Comparison of ENCODE assay signal across 24 mouse cellular contexts in the genomic region with DNA sequence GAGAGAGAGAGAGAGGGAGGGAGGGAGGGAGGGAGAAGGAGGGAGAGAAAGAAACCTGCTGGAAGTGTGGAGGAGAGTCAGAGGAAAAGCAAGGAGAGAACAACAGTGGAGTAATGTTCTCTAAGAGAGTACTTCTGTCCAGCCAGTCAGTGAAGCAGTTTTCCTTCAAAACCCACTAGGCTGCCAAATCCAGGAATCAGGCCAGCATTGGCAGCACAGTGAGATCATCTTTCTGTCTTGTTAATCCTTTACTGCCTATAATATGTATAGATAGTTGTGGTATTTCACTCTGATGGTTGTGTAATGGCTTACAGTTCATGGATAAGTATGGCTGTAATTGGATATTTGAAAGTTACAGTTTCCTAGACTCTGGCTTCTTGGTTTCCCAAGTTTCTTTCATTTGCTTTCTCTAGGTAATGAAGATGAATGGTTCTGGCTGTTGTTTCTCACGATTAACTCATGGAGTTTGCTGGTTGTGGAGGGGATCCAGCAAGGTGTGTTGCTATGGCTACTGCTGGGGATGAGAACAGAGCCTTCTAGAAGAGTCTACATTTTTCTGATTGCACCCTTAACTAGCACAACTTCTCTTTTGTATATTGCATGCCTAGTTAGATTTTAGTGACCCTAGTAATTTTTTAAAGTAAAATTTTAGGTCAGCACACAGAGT.
DNase-seq lines count a peak whose midpoint lies in the region; ATAC-seq and TF ChIP-seq lines count a peak whose summit lies in the region.
"Had no signal": no experiment of that assay in that cellular context is flagged by ENCODE, and none has a peak within 500 bp of the region (broad histone marks: within the 10 kb centered on the region; RNA-seq: fewer than 3 reads in every experiment).

No protein-coding gene starts in this region.

- H3K9ac ChIP-seq in embryonic facial prominence, embryonic 12.5 days, result no peak overlapping the region
- no peak overlapping the region for H3K9ac ChIP-seq in kidney, postnatal 0 days (ENCODE audit: low read depth, low read length)
- H3K9ac ChIP-seq: liver, embryonic 12.5 days had no signal

- 0 out of 2 replicates have a peak, but pooled peaks have one; percentile 56 for ATAC-seq in embryonic facial prominence, embryonic 12.5 days (ENCODE audit: insufficient number of reproducible peaks, insufficient read depth, low FRiP score, low TSS enrichment)
- no peak for ATAC-seq in kidney, postnatal 0 days (replicated peaks; ENCODE audit: low FRiP score, low read depth)
- ATAC-seq in CD4-positive, CD25-positive, alpha-beta regulatory T cell, adult 4 months, result no peak
- ATAC-seq: forebrain, embryonic 16.5 days; inflammation-experienced regulatory T-cells, adult 6 months; liver, embryonic 12.5 days had no signal

- 0 out of 2 replicates have a peak, but pooled peaks cover 5% of the 10 kb centered on the region for H3K4me1 ChIP-seq in embryonic facial prominence, embryonic 12.5 days
- peaks cover 12% of the 10 kb centered on the region for H3K4me1 ChIP-seq in embryonic facial prominence, embryonic 10.5 days
- H3K4me1 ChIP-seq in kidney, postnatal 0 days (replicated peaks; ENCODE audit: insufficient read depth, low read length), result no peaks in the 10 kb centered on the region
- H3K4me1 ChIP-seq: liver, embryonic 12.5 days had no signal

- H3K4me2 ChIP-seq in embryonic facial prominence, embryonic 12.5 days (replicated peaks), result no peak overlapping the region
- no peak overlapping the region for H3K4me2 ChIP-seq in kidney, postnatal 0 days (ENCODE audit: low read length)
- H3K4me2 ChIP-seq: liver, embryonic 12.5 days had no signal

- H3K4me3 ChIP-seq in embryonic facial prominence, embryonic 12.5 days, result no peak overlapping the region
- no peak overlapping the region for H3K4me3 ChIP-seq in embryonic facial prominence, embryonic 10.5 days
- H3K4me3 ChIP-seq in kidney, postnatal 0 days (replicated peaks; ENCODE audit: low read depth, low read length), result no peak overlapping the region
- H3K4me3 ChIP-seq: liver, embryonic 12.5 days had no signal

- 26% methylated on average over 1 of the region's 1 CpGs for WGBS in embryonic facial prominence, embryonic 12.5 days
- 47% methylated on average over 1 of the region's 1 CpGs for WGBS in embryonic facial prominence, embryonic 10.5 days
- WGBS in kidney, postnatal 0 days, result 3% methylated on average over 1 of the region's 1 CpGs

- no peaks in the 10 kb centered on the region for H3K9me3 ChIP-seq in embryonic facial prominence, embryonic 12.5 days
- H3K9me3 ChIP-seq in embryonic facial prominence, embryonic 10.5 days, result no peaks in the 10 kb centered on the region
- H3K9me3 ChIP-seq in kidney, postnatal 0 days (replicated peaks; ENCODE audit: low read length), result no peaks in the 10 kb centered on the region
- H3K9me3 ChIP-seq: liver, embryonic 12.5 days had no signal

- TF ChIP-seq CTCF in kidney, postnatal 0 days (IDR thresholded peaks at IDR 0.05; ENCODE audit: low read depth), result no peak

- H3K27ac ChIP-seq in embryonic facial prominence, embryonic 12.5 days, result no peak overlapping the region
- H3K27ac ChIP-seq in embryonic facial prominence, embryonic 10.5 days (replicated peaks), result no peak overlapping the region
- no peak overlapping the region for H3K27ac ChIP-seq in kidney, postnatal 0 days
- H3K27ac ChIP-seq: liver, embryonic 12.5 days had no signal

- H3K27me3 ChIP-seq in embryonic facial prominence, embryonic 12.5 days, result no peaks in the 10 kb centered on the region
- no peaks in the 10 kb centered on the region for H3K27me3 ChIP-seq in embryonic facial prominence, embryonic 10.5 days (replicated peaks; ENCODE audit: low read depth, poor library complexity, severe bottlenecking)
- no peaks in the 10 kb centered on the region for H3K27me3 ChIP-seq in kidney, postnatal 0 days (ENCODE audit: insufficient read depth, low read length)
- H3K27me3 ChIP-seq: CH12.LX had no signal

- no peaks in the 10 kb centered on the region for H3K36me3 ChIP-seq in embryonic facial prominence, embryonic 12.5 days
- H3K36me3 ChIP-seq in embryonic facial prominence, embryonic 10.5 days (replicated peaks), result no peaks in the 10 kb centered on the region
- H3K36me3 ChIP-seq in kidney, postnatal 0 days (ENCODE audit: insufficient read depth, low read length), result no peaks in the 10 kb centered on the region
- H3K36me3 ChIP-seq: liver, embryonic 12.5 days had no signal

- DNase-seq in embryonic facial prominence, embryonic 10.5 days (ENCODE audit: low spot score), result no peak
- DNase-seq in kidney, postnatal 0 days (ENCODE audit: low spot score), result peak; percentile 16
- DNase-seq in kidney, adult 8-10 months, result no peak
- peak; percentile 33 for DNase-seq in R1 (ENCODE audit: low read depth, low spot score)
- peak; percentile 14 for DNase-seq in forelimb bud, embryonic 11.5 days (ENCODE audit: low read depth, low spot score)
- no peak for DNase-seq in adrenal gland, postnatal 25 days
- DNase-seq: adrenal gland, adult 2 months; cerebellum, adult 11 months; cerebellum, postnatal 25 days; embryo, embryonic 11 days; heart, adult 18-20 months; heart, postnatal 36 days; kidney, adult 2 months; kidney, postnatal 25 days; lung, adult 2 months; lung, postnatal 4 days; right cerebral cortex, adult 18-20 months; thymus, adult 18-20 months had no signal

Comparison
In these comparisons a context has a peak if more than half of its experiments do, and no peak if none do; other contexts are left out.
1. DNase-seq: peak in kidney, postnatal 0 days (single experiment), R1 (single experiment) and forelimb bud, embryonic 11.5 days (single experiment); none in embryonic facial prominence, embryonic 10.5 days (single experiment), kidney, adult 8-10 months (0 of 2) and adrenal gland, postnatal 25 days (single experiment).